Mouse (Mus musculus) stomach, postnatal 0 days (tissue): ENCODE measurements around the gene Gnat1. TPM values are rescaled to one million over a fixed set of nuclear protein-coding genes. Genes with fewer than 3 reads are reported as not detected.

Source experiments
- ATAC-seq: fragments of 200-750 bp; cut with Nextera tagmentation; 2 replicates; pipeline ENCODE4 v1.8.0; 2017; ENCODE audit not compliant: low FRiP score, low TSS enrichment
- DNase-seq: peaks from one replicate; pipeline ENCODE4 v3.0.0-alpha.2; 2016; ENCODE audit warnings: low spot score
- H3K27ac ChIP-seq: fragments of 300-500 bp; sonication (generic); replicated peaks from 2 replicates; pipeline ENCODE4 v1.5.1; 2014; ENCODE audit warnings: mild to moderate bottlenecking, control low read depth
- H3K27me3 ChIP-seq: fragments of 300-500 bp; sonication (generic); 2 replicates; pipeline ENCODE4 v1.6.1; 2014; ENCODE audit warnings: low read length; ENCODE audit not compliant: control insufficient read depth, insufficient read depth
- H3K36me3 ChIP-seq: fragments of 300-500 bp; sonication (generic); 2 replicates; pipeline ENCODE4 v1.6.1; 2014; ENCODE audit warnings: low read length, mixed read lengths; ENCODE audit not compliant: control insufficient read depth, insufficient read depth
- H3K4me1 ChIP-seq: fragments of 300-500 bp; sonication (generic); replicated peaks from 2 replicates; pipeline ENCODE4 v1.6.1; 2014; ENCODE audit warnings: antibody characterized with exemption; ENCODE audit not compliant: control insufficient read depth, insufficient read depth
- H3K4me2 ChIP-seq: fragments of 300-500 bp; sonication (generic); replicated peaks from 2 replicates; pipeline ENCODE4 v1.6.1; 2014; ENCODE audit warnings: low read depth, mild to moderate bottlenecking, control low read depth, moderate library complexity
- H3K4me3 ChIP-seq: fragments of 300-500 bp; sonication (generic); 2 replicates; pipeline ENCODE4 v1.5.1; 2014; ENCODE audit warnings: low read depth, low read length, control low read depth
- H3K9ac ChIP-seq: fragments of 300-500 bp; sonication (generic); 2 replicates; pipeline ENCODE4 v1.6.1; 2014; ENCODE audit warnings: mild to moderate bottlenecking, low read length, control low read depth, mixed read lengths
- H3K9me3 ChIP-seq: fragments of 300-500 bp; sonication (generic); 2 replicates; pipeline ENCODE4 v1.6.1; 2016; ENCODE audit warnings: low read length; ENCODE audit not compliant: control insufficient read depth
- CTCF ChIP-seq: IDR thresholded peaks from 2 replicates; pipeline ENCODE4 v1.5.1; 2016; ENCODE audit warnings: antibody characterized with exemption, low read depth, mild to moderate bottlenecking, moderate library complexity
- EP300 ChIP-seq: optimal IDR thresholded peaks from 2 replicates; pipeline ENCODE3; 2016; ENCODE audit warnings: antibody characterized with exemption
- WGBS: fragments of 180-500 bp; shearing (Covaris S2); extraction: QIAGEN DNeasy Blood & Tissue Kit; methylation state at CpG from one replicate; pipeline ENCODE4 v1.1.7; 2014; 5-methylcytosine and 5-hydroxymethylcytosine counted together
- polyA plus RNA-seq: library from polyadenylated mRNA; unstranded; fragments of >200 nt; fragmentation: Nextera tagmentation; extraction: Ambion mirVana; gene quantifications from 2 replicates; pipeline ENCODE4 v1.2.1, GENCODE M21; 2015

The Gnat1 gene
- polyA plus RNA-seq, 1 experiment from 2014 or later: 2.9 TPM

- H3K4me1 ChIP-seq: peaks cover 5% of the 10 kb centered on the region
- WGBS: 55% methylated on average over 3 of the region's 3 CpGs
- no peak overlapping the region for H3K27ac ChIP-seq
- no peaks in the 10 kb centered on the region for H3K36me3 ChIP-seq
- TF ChIP-seq CTCF: no peak
- no peak for TF ChIP-seq EP300
- no peak overlapping the region for H3K4me2 ChIP-seq
- DNase-seq (no peak), ATAC-seq (no peak)
- H3K9ac ChIP-seq: no peak overlapping the region
- H3K27me3 ChIP-seq: no peaks in the 10 kb centered on the region; the same call in 1 of the 2 replicates
- H3K9me3 ChIP-seq: no peaks in the 10 kb centered on the region
- no peak overlapping the region for H3K4me3 ChIP-seq
Observed at GRCm38 (mm10) chr9:107668916-107669315, 10.6 kb downstream of the Gnat1 start.

- TF ChIP-seq CTCF (no peak), EP300 (no peak)
- WGBS: 58% methylated on average over 8 of the region's 8 CpGs
- H3K27ac ChIP-seq: no peak overlapping the region
- no peaks in the 10 kb centered on the region for H3K36me3 ChIP-seq
- H3K9me3 ChIP-seq: no peaks in the 10 kb centered on the region
- peaks cover 5% of the 10 kb centered on the region for H3K4me1 ChIP-seq
- H3K4me3 ChIP-seq: no peak overlapping the region
- DNase-seq: no peak
- ATAC-seq: no peak
- H3K9ac ChIP-seq: no peak overlapping the region
- H3K4me2 ChIP-seq: no peak overlapping the region
- no peaks in the 10 kb centered on the region; the same call in 1 of the 2 replicates for H3K27me3 ChIP-seq
Observed at GRCm38 (mm10) chr9:107668011-107668410, 11.5 kb downstream of the Gnat1 start.

GRCm38 (mm10) chr9:107667219-107667618, 12.3 kb downstream of the Gnat1 start:
- DNase-seq: peak; percentile 62
- Histone ChIP-seq H3K4me2 (peak overlapping the region; percentile 78), H3K9me3 (no peaks in the 10 kb centered on the region), H3K4me3 (peak overlapping the region; percentile 35), H3K4me1 (peaks cover 5% of the 10 kb centered on the region), H3K36me3 (no peaks in the 10 kb centered on the region), H3K9ac (peak overlapping the region; percentile 47; the same call in 1 of the 2 replicates), H3K27me3 (no peaks in the 10 kb centered on the region; the same call in 1 of the 2 replicates), H3K27ac (no peak overlapping the region)
- TF ChIP-seq EP300: no peak
- no peak for TF ChIP-seq CTCF
- WGBS: under 1% methylated on average over 24 of the region's 24 CpGs
- ATAC-seq: peak; percentile 69

GRCm38 (mm10) chr9:107666751-107667205, 12.7 kb downstream of the Gnat1 start:
- Histone ChIP-seq H3K27me3 (no peaks in the 10 kb centered on the region; the same call in 1 of the 2 replicates), H3K4me2 (peak overlapping the region; percentile 78), H3K27ac (no peak overlapping the region), H3K4me3 (peak overlapping the region; percentile 35), H3K9ac (peak overlapping the region; percentile 47; the same call in 1 of the 2 replicates), H3K36me3 (no peaks in the 10 kb centered on the region), H3K4me1 (peaks cover 5% of the 10 kb centered on the region), H3K9me3 (no peaks in the 10 kb centered on the region)
- ATAC-seq: 0 out of 2 replicates have a peak, but pooled peaks have one; percentile 2
- TF ChIP-seq CTCF (no peak), EP300 (no peak)
- 1% methylated on average over 30 of the region's 30 CpGs for WGBS
- peak; percentile 42 for DNase-seq

- WGBS: 71% methylated on average over 7 of the region's 7 CpGs
- Histone ChIP-seq H3K4me2 (no peak overlapping the region), H3K9me3 (no peaks in the 10 kb centered on the region), H3K36me3 (no peaks in the 10 kb centered on the region), H3K27ac (no peak overlapping the region), H3K4me3 (no peak overlapping the region), H3K4me1 (peaks cover 5% of the 10 kb centered on the region), H3K27me3 (no peaks in the 10 kb centered on the region; the same call in 1 of the 2 replicates), H3K9ac (no peak overlapping the region)
- no peak for ATAC-seq
- TF ChIP-seq CTCF (no peak), EP300 (no peak)
- no peak for DNase-seq
Observed at GRCm38 (mm10) chr9:107665308-107665707, 14.2 kb downstream of the Gnat1 start.

- Histone ChIP-seq H3K27ac (no peak overlapping the region), H3K27me3 (no peaks in the 10 kb centered on the region; the same call in 1 of the 2 replicates), H3K36me3 (no peaks in the 10 kb centered on the region), H3K4me2 (no peak overlapping the region), H3K4me1 (peaks cover 5% of the 10 kb centered on the region), H3K9ac (no peak overlapping the region), H3K9me3 (no peaks in the 10 kb centered on the region), H3K4me3 (no peak overlapping the region)
- 66% methylated on average over 9 of the region's 9 CpGs for WGBS
- no peak for ATAC-seq
- DNase-seq: no peak
- TF ChIP-seq EP300: no peak
- no peak for TF ChIP-seq CTCF
Observed at GRCm38 (mm10) chr9:107663525-107663924, 16.0 kb downstream of the Gnat1 start.
